Comparison of ENCODE assay signal across 9 mouse cellular contexts in genomic region chr13:72400677-72401076, GRCm38 (mm10).
DNase-seq lines count a peak whose midpoint lies in the region; ATAC-seq lines count a peak whose summit lies in the region.
"Had no signal": no experiment of that assay in that cellular context is flagged by ENCODE, and none has a peak within 500 bp of the region (broad histone marks: within the 10 kb centered on the region; RNA-seq: fewer than 3 reads in every experiment).

No protein-coding gene starts in this region.

- no peaks in the 10 kb centered on the region for H3K27me3 ChIP-seq in midbrain, embryonic 10.5 days (ENCODE audit: low read depth, poor library complexity, severe bottlenecking)
- H3K27me3 ChIP-seq in midbrain, embryonic 16.5 days (ENCODE audit: control insufficient read depth, insufficient read depth, low read depth, low read length) = no peaks in the 10 kb centered on the region
- no peaks in the 10 kb centered on the region for H3K27me3 ChIP-seq in forebrain, embryonic 16.5 days (replicated peaks; ENCODE audit: control insufficient read depth, insufficient read depth, low read length)
- H3K27me3 ChIP-seq: megakaryocyte, embryonic 14.5 days had no signal

- no peak overlapping the region for H3K4me3 ChIP-seq in midbrain, embryonic 10.5 days
- no peak overlapping the region for H3K4me3 ChIP-seq in midbrain, embryonic 16.5 days (ENCODE audit: low read depth, low read length)
- H3K4me3 ChIP-seq in forebrain, embryonic 16.5 days (replicated peaks; ENCODE audit: low read length) = no peak overlapping the region
- H3K4me3 ChIP-seq: megakaryocyte, embryonic 14.5 days had no signal

- no peak for ATAC-seq in midbrain, embryonic 16.5 days
- ATAC-seq in forebrain, embryonic 16.5 days = peak; percentile 83

- H3K36me3 ChIP-seq in midbrain, embryonic 10.5 days = no peaks in the 10 kb centered on the region
- no peaks in the 10 kb centered on the region for H3K36me3 ChIP-seq in midbrain, embryonic 16.5 days (ENCODE audit: control insufficient read depth, insufficient read depth, low read length)
- no peaks in the 10 kb centered on the region for H3K36me3 ChIP-seq in forebrain, embryonic 16.5 days (ENCODE audit: control insufficient read depth, insufficient read depth)

- no peak overlapping the region for H3K4me2 ChIP-seq in midbrain, embryonic 16.5 days (ENCODE audit: low read length)
- no peak overlapping the region for H3K4me2 ChIP-seq in forebrain, embryonic 16.5 days (ENCODE audit: low read length)

- no peaks in the 10 kb centered on the region for H3K9me3 ChIP-seq in midbrain, embryonic 10.5 days (replicated peaks)
- H3K9me3 ChIP-seq in midbrain, embryonic 16.5 days (replicated peaks; ENCODE audit: control insufficient read depth, low read length, poor library complexity, severe bottlenecking) = no peaks in the 10 kb centered on the region
- H3K9me3 ChIP-seq in forebrain, embryonic 16.5 days (ENCODE audit: control insufficient read depth, low read length) = no peaks in the 10 kb centered on the region

- peak; percentile 23 for DNase-seq in midbrain, embryonic 10.5 days (ENCODE audit: low spot score)
- peak; percentile 31 for DNase-seq in left cerebral cortex, adult 11 months (ENCODE audit: low spot score)
- peak; percentile 74 to 84 for DNase-seq in right cerebral cortex, postnatal 36 days (ENCODE audit: low spot score in 2 of 2)
- DNase-seq in lung, postnatal 25 days (ENCODE audit: low spot score) = no peak
- no peak for DNase-seq in adrenal gland, postnatal 4 days (ENCODE audit: low spot score in 2 of 2)
- DNase-seq in spleen, adult 18-20 months = no peak

- 0 out of 2 replicates have a peak overlapping the region, but pooled peaks have one; percentile 28 for H3K27ac ChIP-seq in midbrain, embryonic 10.5 days (replicated peaks)
- H3K27ac ChIP-seq in midbrain, embryonic 16.5 days (ENCODE audit: low read length) = no peak overlapping the region
- H3K27ac ChIP-seq in forebrain, embryonic 16.5 days (ENCODE audit: low read length) = no peak overlapping the region

- 57% methylated on average over 10 of the region's 10 CpGs for WGBS in midbrain, embryonic 10.5 days
- 27% methylated on average over 10 of the region's 10 CpGs for WGBS in midbrain, embryonic 16.5 days
- 17% methylated on average over 10 of the region's 10 CpGs for WGBS in forebrain, embryonic 16.5 days

- H3K4me1 ChIP-seq in midbrain, embryonic 10.5 days = peaks cover 9% of the 10 kb centered on the region; the same call in 1 of the 2 replicates
- no peaks in the 10 kb centered on the region; the same call in 1 of the 2 replicates for H3K4me1 ChIP-seq in midbrain, embryonic 16.5 days (ENCODE audit: control insufficient read depth, insufficient read depth, low read length)
- H3K4me1 ChIP-seq in forebrain, embryonic 16.5 days (replicated peaks; ENCODE audit: control insufficient read depth, insufficient read depth, low read length) = peaks cover 7% of the 10 kb centered on the region; the same call in 1 of the 2 replicates
- H3K4me1 ChIP-seq: megakaryocyte, embryonic 14.5 days had no signal

- no peak overlapping the region for H3K9ac ChIP-seq in midbrain, embryonic 16.5 days (ENCODE audit: low read depth, low read length)
- no peak overlapping the region for H3K9ac ChIP-seq in forebrain, embryonic 16.5 days (replicated peaks; ENCODE audit: low read depth, low read length)

Comparison
In these comparisons a context has a peak if more than half of its experiments do, and no peak if none do; other contexts are left out.
1. DNase-seq: peak in midbrain, embryonic 10.5 days (single experiment), left cerebral cortex, adult 11 months (single experiment) and right cerebral cortex, postnatal 36 days (2 of 2); none in lung, postnatal 25 days (single experiment), adrenal gland, postnatal 4 days (0 of 2) and spleen, adult 18-20 months (0 of 2).